ENCODE assay signal across 30 mouse cellular contexts in the genomic region with DNA sequence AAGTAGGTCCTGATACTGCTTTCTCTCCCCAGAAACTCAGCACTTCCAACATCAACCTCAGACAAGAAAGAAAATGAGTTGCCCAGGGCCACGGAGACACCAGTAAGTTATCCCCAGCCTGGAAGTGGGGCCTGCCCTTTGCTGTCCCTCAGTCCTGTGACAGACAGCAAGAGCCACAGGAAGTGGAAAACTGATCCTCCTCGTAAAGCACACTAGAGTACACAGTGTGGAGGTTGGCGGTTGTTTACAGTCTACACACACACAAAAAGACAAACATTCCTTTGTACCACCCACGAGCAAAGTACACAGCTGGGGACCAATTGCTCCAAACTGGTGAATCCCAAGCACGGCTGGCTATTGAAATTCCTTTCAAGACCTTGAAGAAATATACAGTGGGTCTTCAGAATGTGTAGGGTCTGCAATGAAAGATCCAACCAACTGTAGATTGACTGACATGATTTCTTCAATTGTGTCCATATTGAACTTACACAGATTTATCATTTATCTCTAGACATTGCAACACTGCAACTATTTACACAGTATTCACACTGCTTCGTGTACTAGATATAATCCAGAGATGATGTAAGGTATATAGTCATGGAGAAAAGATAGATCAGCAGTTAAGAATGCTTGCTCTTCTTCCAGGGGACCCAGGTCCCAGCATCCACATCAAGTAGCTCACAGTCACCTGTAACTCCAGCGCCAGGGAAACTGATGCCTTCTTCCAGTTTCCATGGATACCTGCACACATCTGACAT. TPM values are rescaled to one million over a fixed set of nuclear protein-coding genes. Genes with fewer than 3 reads are reported as not detected.
DNase-seq lines count a peak whose midpoint lies in the region; ATAC-seq and TF ChIP-seq lines count a peak whose summit lies in the region.
"Had no signal": no experiment of that assay in that cellular context is flagged by ENCODE, and none has a peak within 500 bp of the region (broad histone marks: within the 10 kb centered on the region; RNA-seq: fewer than 3 reads in every experiment).

No protein-coding gene starts in this region.

- 36% methylated on average over 7 of the region's 7 CpGs for WGBS in intestine, embryonic 16.5 days
- 35% methylated on average over 7 of the region's 7 CpGs for WGBS in liver, postnatal 0 days (ENCODE audit: insufficient replicate concordance)

- no peak for TF ChIP-seq CTCF in layer of hippocampus, adult 2 months (conservative IDR thresholded peaks at IDR 0.05)
- TF ChIP-seq CTCF in liver, postnatal 0 days (IDR thresholded peaks at IDR 0.05; ENCODE audit: low read depth): no peak

- H3K9me3 ChIP-seq in intestine, embryonic 16.5 days (ENCODE audit: control insufficient read depth, low read length): no peaks in the 10 kb centered on the region
- no peaks in the 10 kb centered on the region for H3K9me3 ChIP-seq in liver, postnatal 0 days (ENCODE audit: low read length)
- H3K9me3 ChIP-seq: embryonic facial prominence, embryonic 10.5 days; limb, embryonic 15.5 days; midbrain, embryonic 10.5 days had no signal

- H3K4me2 ChIP-seq in intestine, embryonic 16.5 days (ENCODE audit: low read depth, low read length): no peak overlapping the region
- no peak overlapping the region for H3K4me2 ChIP-seq in liver, postnatal 0 days (ENCODE audit: low read depth, low read length)
- H3K4me2 ChIP-seq: hindbrain, embryonic 14.5 days; limb, embryonic 15.5 days had no signal

- no peaks in the 10 kb centered on the region for H3K27me3 ChIP-seq in intestine, embryonic 16.5 days (replicated peaks; ENCODE audit: control insufficient read depth, insufficient read depth, low read length)
- no peaks in the 10 kb centered on the region for H3K27me3 ChIP-seq in liver, postnatal 0 days (ENCODE audit: insufficient read depth, low read length)
- H3K27me3 ChIP-seq: limb, embryonic 15.5 days had no signal

- DNase-seq in layer of hippocampus, adult 2 months (ENCODE audit: low spot score in 2 of 2): no peak
- DNase-seq in layer of hippocampus, adult 9-11 months: no peak
- peak; percentile 10 for DNase-seq in R1 (ENCODE audit: low read depth, low spot score)
- DNase-seq in liver, postnatal 0 days: peak; percentile 16
- DNase-seq in kidney, postnatal 14 days: no peak
- no peak for DNase-seq in cerebellum, postnatal 14 days
- no peak for DNase-seq in T-cell, adult 2 months (ENCODE audit: low spot score)
- DNase-seq: adrenal gland, adult 8-10 months; cerebellum, postnatal 10 days; heart, adult 18-20 months; layer of hippocampus, postnatal 36 days; lung, postnatal 4 days; retina, postnatal 1 day; right cerebral cortex, postnatal 4 days; thymus, postnatal 14 days had no signal

- H3K36me3 ChIP-seq in intestine, embryonic 16.5 days (ENCODE audit: control insufficient read depth, insufficient read depth, low read length): no peaks in the 10 kb centered on the region
- H3K36me3 ChIP-seq in liver, postnatal 0 days (replicated peaks; ENCODE audit: insufficient read depth, low read length): no peaks in the 10 kb centered on the region
- H3K36me3 ChIP-seq: embryonic facial prominence, embryonic 10.5 days; limb, embryonic 15.5 days; midbrain, embryonic 10.5 days had no signal

- TF ChIP-seq EP300 in liver, postnatal 0 days (IDR thresholded peaks at IDR 0.05; ENCODE audit: low read depth): no peak

- ATAC-seq in intestine, embryonic 16.5 days: 0 out of 2 replicates have a peak, but pooled peaks have one; percentile 42
- ATAC-seq in liver, postnatal 0 days: peak; percentile 84

- H3K27ac ChIP-seq in layer of hippocampus, adult 2 months: 0 out of 2 replicates have a peak overlapping the region, but pooled peaks have one; percentile 10
- H3K27ac ChIP-seq in intestine, embryonic 16.5 days (ENCODE audit: low read length): no peak overlapping the region
- H3K27ac ChIP-seq in liver, postnatal 0 days (ENCODE audit: low read depth): no peak overlapping the region
- H3K27ac ChIP-seq: embryonic facial prominence, embryonic 10.5 days; hindbrain, embryonic 14.5 days; limb, embryonic 15.5 days; midbrain, embryonic 10.5 days had no signal

- H3K9ac ChIP-seq in intestine, embryonic 16.5 days (ENCODE audit: low read depth, low read length): no peak overlapping the region
- H3K9ac ChIP-seq in liver, postnatal 0 days (replicated peaks): no peak overlapping the region
- H3K9ac ChIP-seq: hindbrain, embryonic 14.5 days; limb, embryonic 15.5 days had no signal

- 0 out of 2 replicates have a peak, but pooled peaks cover 3% of the 10 kb centered on the region for H3K4me1 ChIP-seq in intestine, embryonic 16.5 days (ENCODE audit: control insufficient read depth, insufficient read depth, low read length)
- peaks cover 8% of the 10 kb centered on the region for H3K4me1 ChIP-seq in liver, postnatal 0 days (ENCODE audit: insufficient read depth)
- H3K4me1 ChIP-seq: limb, embryonic 15.5 days had no signal

- no peak overlapping the region for H3K4me3 ChIP-seq in layer of hippocampus, adult 2 months
- H3K4me3 ChIP-seq in intestine, embryonic 16.5 days (ENCODE audit: low read length): no peak overlapping the region
- H3K4me3 ChIP-seq in liver, postnatal 0 days (ENCODE audit: low read depth, low read length): no peak overlapping the region
- H3K4me3 ChIP-seq: embryonic facial prominence, embryonic 10.5 days; limb, embryonic 15.5 days; midbrain, embryonic 10.5 days had no signal

RNA-seq across cellular contexts. Expression of a gene that starts 27.5 kb away (rescaled TPM):
- 1 to 10 TPM; 1.4 to 1.9 TPM for total RNA-seq in layer of hippocampus, adult 2 months (2021)
- polyA plus RNA-seq in intestine, embryonic 16.5 days (2015; fragmentation: Nextera tagmentation; extraction: Ambion mirVana): not detected in 2 replicates
- not detected in 2 replicates for polyA plus RNA-seq in liver, postnatal 0 days (2015; fragmentation: Nextera tagmentation; extraction: Ambion mirVana)
- total RNA-seq: heart, adult 18-20 months; heart, postnatal 36 days; midbrain, postnatal 0 days; neutrophil, adult 5-6 weeks had no signal
- polyA plus RNA-seq: embryonic facial prominence, embryonic 10.5 days; forebrain, embryonic 11.5 days; heart, embryonic 14.5 days; hindbrain, embryonic 14.5 days; intestine, embryonic 14.5 days; kidney, embryonic 16.5 days; limb, embryonic 15.5 days; midbrain, embryonic 10.5 days; midbrain, postnatal 0 days; testis, adult 2 months had no signal

RNA-seq across cellular contexts. Expression of a gene that starts 48.4 kb away (rescaled TPM):
- 1 to 10 TPM; 1.7 to 2.7 TPM for total RNA-seq in layer of hippocampus, adult 2 months (2021)
- polyA plus RNA-seq in intestine, embryonic 16.5 days (2015; fragmentation: Nextera tagmentation; extraction: Ambion mirVana): 4.4 and 5.6 TPM in 2 replicates
- 0.02 TPM in 1 of 2 replicates, not detected in the other for polyA plus RNA-seq in liver, postnatal 0 days (2015; fragmentation: Nextera tagmentation; extraction: Ambion mirVana)
- total RNA-seq: heart, adult 18-20 months; heart, postnatal 36 days; neutrophil, adult 5-6 weeks had no signal
- polyA plus RNA-seq: embryonic facial prominence, embryonic 10.5 days; forebrain, embryonic 11.5 days; heart, embryonic 14.5 days; hindbrain, embryonic 14.5 days; midbrain, embryonic 10.5 days had no signal

RNA-seq across cellular contexts. Expression of a gene that starts 51.8 kb away (rescaled TPM):
- not detected for total RNA-seq in layer of hippocampus, adult 2 months (2021)
- polyA plus RNA-seq in intestine, embryonic 16.5 days (2015; fragmentation: Nextera tagmentation; extraction: Ambion mirVana): 0.11 and 0.26 TPM in 2 replicates
- polyA plus RNA-seq in liver, postnatal 0 days (2015; fragmentation: Nextera tagmentation; extraction: Ambion mirVana): not detected in 2 replicates
- total RNA-seq: adrenal gland, adult 8-10 months; gastrocnemius, adult 18-20 months; heart, adult 18-20 months; heart, postnatal 36 days; layer of hippocampus, postnatal 36 days; left cerebral cortex, postnatal 36 days; midbrain, postnatal 0 days; neutrophil, adult 5-6 weeks had no signal
- polyA plus RNA-seq: embryonic facial prominence, embryonic 10.5 days; forebrain, embryonic 11.5 days; heart, embryonic 14.5 days; hindbrain, embryonic 14.5 days; kidney, embryonic 16.5 days; limb, embryonic 15.5 days; midbrain, embryonic 10.5 days; midbrain, postnatal 0 days; testis, adult 2 months had no signal

Comparison
In these comparisons a context has a peak if more than half of its experiments do, and no peak if none do; other contexts are left out.
1. DNase-seq: peak in R1 (single experiment) and liver, postnatal 0 days (single experiment); none in layer of hippocampus, adult 2 months (0 of 2), layer of hippocampus, adult 9-11 months (single experiment), kidney, postnatal 14 days (single experiment), cerebellum, postnatal 14 days (0 of 2) and T-cell, adult 2 months (single experiment).